In genomic region chr3:80056636-80057350, GRCm38 (mm10) we compare ENCODE assay signal across 16 mouse cellular contexts.
DNase-seq lines count a peak whose midpoint lies in the region; ATAC-seq and TF ChIP-seq lines count a peak whose summit lies in the region.
"Had no signal": no experiment of that assay in that cellular context is flagged by ENCODE, and none has a peak within 500 bp of the region (broad histone marks: within the 10 kb centered on the region; RNA-seq: fewer than 3 reads in every experiment).

No protein-coding gene starts in this region.

- H3K36me3 ChIP-seq in kidney, adult 2 months (ENCODE audit: control insufficient read depth, insufficient read depth, low read length): no peaks in the 10 kb centered on the region
- no peaks in the 10 kb centered on the region for H3K36me3 ChIP-seq in midbrain, embryonic 11.5 days (ENCODE audit: control insufficient read depth, insufficient read depth, low read length)
- H3K36me3 ChIP-seq in midbrain, embryonic 15.5 days (replicated peaks): no peaks in the 10 kb centered on the region
- no peaks in the 10 kb centered on the region for H3K36me3 ChIP-seq in stomach, embryonic 15.5 days
- no peaks in the 10 kb centered on the region for H3K36me3 ChIP-seq in forebrain, embryonic 12.5 days (replicated peaks)
- H3K36me3 ChIP-seq: hindbrain, embryonic 10.5 days; limb, embryonic 10.5 days; neural tube, embryonic 12.5 days had no signal

- TF ChIP-seq POLR2A in kidney, adult 2 months (IDR thresholded peaks at IDR 0.05; ENCODE audit: low read depth, low read length): no peak

- intact Hi-C loops in gastrocnemius, adult 2 months (cut with DNase I): loop anchor here (10.0 kb wide), 1 partner anchor 82 kb away; no protein-coding TSS in a partner anchor

- H3K4me1 ChIP-seq in kidney, adult 2 months (ENCODE audit: control insufficient read depth, insufficient read depth, low read length): peaks cover 3% of the 10 kb centered on the region; the same call in 1 of the 2 replicates
- H3K4me1 ChIP-seq in midbrain, embryonic 11.5 days (ENCODE audit: control insufficient read depth, insufficient read depth, low read length): no peaks in the 10 kb centered on the region
- no peaks in the 10 kb centered on the region for H3K4me1 ChIP-seq in midbrain, embryonic 15.5 days
- H3K4me1 ChIP-seq in stomach, embryonic 15.5 days: no peaks in the 10 kb centered on the region
- H3K4me1 ChIP-seq in forebrain, embryonic 12.5 days: no peaks in the 10 kb centered on the region
- H3K4me1 ChIP-seq: forebrain, embryonic 13.5 days; limb, embryonic 10.5 days; neural tube, embryonic 12.5 days had no signal

- no peak for DNase-seq in gastrocnemius, adult 2 months
- no peak for DNase-seq in gastrocnemius, postnatal 25 days
- peak; percentile 9 for DNase-seq in kidney, adult 2 months
- no peak for DNase-seq in kidney, adult 18-20 months
- DNase-seq in midbrain, embryonic 11.5 days (ENCODE audit: low spot score, missing footprints): peak; percentile 72
- DNase-seq: cerebellum, postnatal 10 days; kidney, adult 9 months; right cerebral cortex, postnatal 14 days; thymus, postnatal 4 days had no signal

- ATAC-seq in midbrain, embryonic 11.5 days (ENCODE audit: low FRiP score): no peak
- no peak for ATAC-seq in midbrain, embryonic 15.5 days (replicated peaks)
- peak; percentile 53; the same call in 1 of the 2 replicates for ATAC-seq in stomach, embryonic 15.5 days (ENCODE audit: insufficient read depth, low FRiP score, low read depth)
- ATAC-seq in forebrain, embryonic 12.5 days (ENCODE audit: low FRiP score): no peak
- ATAC-seq: forebrain, embryonic 13.5 days had no signal

- WGBS in kidney, adult 2 months: 48% methylated on average over 6 of the region's 6 CpGs
- 83% methylated on average over 6 of the region's 6 CpGs for WGBS in midbrain, embryonic 11.5 days
- WGBS in midbrain, embryonic 15.5 days: 79% methylated on average over 6 of the region's 6 CpGs
- 38% methylated on average over 6 of the region's 6 CpGs for WGBS in stomach, embryonic 15.5 days
- 79% methylated on average over 6 of the region's 6 CpGs for WGBS in forebrain, embryonic 12.5 days

- no peaks in the 10 kb centered on the region for H3K27me3 ChIP-seq in kidney, adult 2 months (replicated peaks; ENCODE audit: control insufficient read depth, insufficient read depth, low read length)
- no peaks in the 10 kb centered on the region for H3K27me3 ChIP-seq in midbrain, embryonic 11.5 days (ENCODE audit: control insufficient read depth, insufficient read depth, low read length)
- no peaks in the 10 kb centered on the region for H3K27me3 ChIP-seq in midbrain, embryonic 15.5 days (replicated peaks)
- no peaks in the 10 kb centered on the region for H3K27me3 ChIP-seq in stomach, embryonic 15.5 days (replicated peaks)
- no peaks in the 10 kb centered on the region for H3K27me3 ChIP-seq in forebrain, embryonic 12.5 days
- H3K27me3 ChIP-seq: forebrain, embryonic 13.5 days; neural tube, embryonic 12.5 days had no signal

- no peak for TF ChIP-seq CTCF in gastrocnemius, adult 2 months (IDR thresholded peaks at IDR 0.05)
- TF ChIP-seq CTCF in kidney, adult 2 months (conservative IDR thresholded peaks at IDR 0.05; ENCODE audit: insufficient read depth, insufficient read length, low read depth, low read length): no peak

- H3K27ac ChIP-seq in gastrocnemius, adult 2 months: peak overlapping the region; percentile 6
- no peak overlapping the region for H3K27ac ChIP-seq in kidney, adult 2 months (ENCODE audit: insufficient read depth, low read depth, low read length)
- no peak overlapping the region for H3K27ac ChIP-seq in midbrain, embryonic 11.5 days (ENCODE audit: low read depth, low read length)
- H3K27ac ChIP-seq in midbrain, embryonic 15.5 days: no peak overlapping the region
- H3K27ac ChIP-seq in stomach, embryonic 15.5 days: no peak overlapping the region
- H3K27ac ChIP-seq in forebrain, embryonic 12.5 days: no peak overlapping the region
- H3K27ac ChIP-seq: forebrain, embryonic 13.5 days; hindbrain, embryonic 10.5 days; limb, embryonic 10.5 days; neural tube, embryonic 12.5 days had no signal

- H3K9me3 ChIP-seq in midbrain, embryonic 11.5 days (ENCODE audit: control insufficient read depth, low read length): no peaks in the 10 kb centered on the region
- no peaks in the 10 kb centered on the region for H3K9me3 ChIP-seq in midbrain, embryonic 15.5 days
- H3K9me3 ChIP-seq in stomach, embryonic 15.5 days: no peaks in the 10 kb centered on the region
- H3K9me3 ChIP-seq in forebrain, embryonic 12.5 days: no peaks in the 10 kb centered on the region
- H3K9me3 ChIP-seq: forebrain, embryonic 13.5 days; hindbrain, embryonic 10.5 days; limb, embryonic 10.5 days; neural tube, embryonic 12.5 days had no signal

- H3K4me2 ChIP-seq in midbrain, embryonic 11.5 days: no peak overlapping the region
- H3K4me2 ChIP-seq in midbrain, embryonic 15.5 days: no peak overlapping the region
- H3K4me2 ChIP-seq in stomach, embryonic 15.5 days: no peak overlapping the region
- H3K4me2 ChIP-seq in forebrain, embryonic 12.5 days: no peak overlapping the region
- H3K4me2 ChIP-seq: forebrain, embryonic 13.5 days; neural tube, embryonic 12.5 days had no signal

- no peak overlapping the region for H3K4me3 ChIP-seq in gastrocnemius, adult 2 months
- H3K4me3 ChIP-seq in kidney, adult 2 months (ENCODE audit: insufficient read depth, low read depth, low read length): no peak overlapping the region
- H3K4me3 ChIP-seq in midbrain, embryonic 11.5 days (ENCODE audit: low read depth, low read length): no peak overlapping the region
- no peak overlapping the region for H3K4me3 ChIP-seq in midbrain, embryonic 15.5 days
- no peak overlapping the region for H3K4me3 ChIP-seq in stomach, embryonic 15.5 days (replicated peaks)
- no peak overlapping the region for H3K4me3 ChIP-seq in forebrain, embryonic 12.5 days (replicated peaks)
- H3K4me3 ChIP-seq: forebrain, embryonic 13.5 days; hindbrain, embryonic 10.5 days; limb, embryonic 10.5 days; neural tube, embryonic 12.5 days had no signal

- H3K9ac ChIP-seq in midbrain, embryonic 11.5 days (ENCODE audit: low read length): no peak overlapping the region
- no peak overlapping the region for H3K9ac ChIP-seq in midbrain, embryonic 15.5 days
- H3K9ac ChIP-seq in stomach, embryonic 15.5 days: no peak overlapping the region
- no peak overlapping the region for H3K9ac ChIP-seq in forebrain, embryonic 12.5 days
- H3K9ac ChIP-seq: forebrain, embryonic 13.5 days; neural tube, embryonic 12.5 days had no signal

Comparison
In these comparisons a context has a peak if more than half of its experiments do, and no peak if none do; other contexts are left out.
1. DNase-seq: peak in kidney, adult 2 months (single experiment) and midbrain, embryonic 11.5 days (single experiment); none in gastrocnemius, adult 2 months (single experiment), gastrocnemius, postnatal 25 days (single experiment) and kidney, adult 18-20 months (single experiment).